Mouse (Mus musculus) cerebellum, adult 11 months (tissue): ENCODE data around the gene Actl6a.
"Not testable (repeated sequence)": the region's sequence is repeated elsewhere in the genome, so short reads cannot be mapped to it uniquely, and the experiment has no call there.

Experiments used
- DNase-seq: peaks from one replicate; pipeline ENCODE4 v3.0.0; 2022

The Actl6a gene

GRCm38 (mm10) chr3:32694737-32695582 lies 11.1 kb upstream of the Actl6a start:
- no peak for DNase-seq

- no peak for DNase-seq
Measured at GRCm38 (mm10) chr3:32695583-32695980, 10.5 kb upstream of the Actl6a start.

- DNase-seq = peak; percentile 58
Measured at GRCm38 (mm10) chr3:32698228-32698863, 7.8 kb upstream of the Actl6a start.

- not testable (repeated sequence) for DNase-seq
Measured at GRCm38 (mm10) chr3:32704021-32704420, 2.1 kb upstream of the Actl6a start.

GRCm38 (mm10) chr3:32704632-32705031 lies 1.5 kb upstream of the Actl6a start:
- not testable (repeated sequence) for DNase-seq

GRCm38 (mm10) chr3:32708052-32708367 lies 1.9 kb downstream of the Actl6a start:
- DNase-seq = no peak

- DNase-seq = peak; percentile 99
Measured at GRCm38 (mm10) chr3:32708368-32709231, 2.5 kb downstream of the Actl6a start.

- DNase-seq = no peak
Measured at GRCm38 (mm10) chr3:32709388-32709787, 3.3 kb downstream of the Actl6a start.

- no peak for DNase-seq
Measured at GRCm38 (mm10) chr3:32713711-32714110, 7.6 kb downstream of the Actl6a start.

GRCm38 (mm10) chr3:32717403-32717802 lies 11.3 kb downstream of the Actl6a start:
- not testable (repeated sequence) for DNase-seq

- DNase-seq = no peak
Measured at GRCm38 (mm10) chr3:32718271-32718670, 12.2 kb downstream of the Actl6a start.

- no peak for DNase-seq
Measured at GRCm38 (mm10) chr3:32724191-32724590, 18.1 kb downstream of the Actl6a start.

GRCm38 (mm10) chr3:32725951-32726350 lies 19.9 kb downstream of the Actl6a start:
- DNase-seq = no peak

- no peak for DNase-seq
Measured at GRCm38 (mm10) chr3:32727861-32728260, 21.8 kb downstream of the Actl6a start.

- DNase-seq = peak; percentile 98
Measured at GRCm38 (mm10) chr3:32736244-32737171, 30.4 kb downstream of the Actl6a start, which contains the start of gene Ndufb5. TSS of gene Ndufb5 (plus strand) at chr3:32736990.

- no peak for DNase-seq
Measured at GRCm38 (mm10) chr3:32737172-32737655, 31.1 kb downstream of the Actl6a start, which contains the start of gene Mrpl47. TSS of gene Mrpl47 (minus strand) at chr3:32737605.

- no peak for DNase-seq
Measured at GRCm38 (mm10) chr3:32738549-32738948, 32.5 kb downstream of the Actl6a start.

- no peak for DNase-seq
Measured at GRCm38 (mm10) chr3:32742276-32742780, 36.2 kb downstream of the Actl6a start.

- DNase-seq = no peak
Measured at GRCm38 (mm10) chr3:32745001-32745400, 38.9 kb downstream of the Actl6a start.

- DNase-seq = not testable (repeated sequence)
Measured at GRCm38 (mm10) chr3:32745426-32745825, 39.3 kb downstream of the Actl6a start.

GRCm38 (mm10) chr3:32748384-32748783 lies 42.3 kb downstream of the Actl6a start:
- DNase-seq = no peak
